Mouse (Mus musculus): Measurements from ENCODE around the gene Hist2h4.
"Not testable (repeated sequence)": the region's sequence is repeated elsewhere in the genome, so short reads cannot be mapped to it uniquely, and the experiment has no call there.

The Hist2h4 gene

DNA sequence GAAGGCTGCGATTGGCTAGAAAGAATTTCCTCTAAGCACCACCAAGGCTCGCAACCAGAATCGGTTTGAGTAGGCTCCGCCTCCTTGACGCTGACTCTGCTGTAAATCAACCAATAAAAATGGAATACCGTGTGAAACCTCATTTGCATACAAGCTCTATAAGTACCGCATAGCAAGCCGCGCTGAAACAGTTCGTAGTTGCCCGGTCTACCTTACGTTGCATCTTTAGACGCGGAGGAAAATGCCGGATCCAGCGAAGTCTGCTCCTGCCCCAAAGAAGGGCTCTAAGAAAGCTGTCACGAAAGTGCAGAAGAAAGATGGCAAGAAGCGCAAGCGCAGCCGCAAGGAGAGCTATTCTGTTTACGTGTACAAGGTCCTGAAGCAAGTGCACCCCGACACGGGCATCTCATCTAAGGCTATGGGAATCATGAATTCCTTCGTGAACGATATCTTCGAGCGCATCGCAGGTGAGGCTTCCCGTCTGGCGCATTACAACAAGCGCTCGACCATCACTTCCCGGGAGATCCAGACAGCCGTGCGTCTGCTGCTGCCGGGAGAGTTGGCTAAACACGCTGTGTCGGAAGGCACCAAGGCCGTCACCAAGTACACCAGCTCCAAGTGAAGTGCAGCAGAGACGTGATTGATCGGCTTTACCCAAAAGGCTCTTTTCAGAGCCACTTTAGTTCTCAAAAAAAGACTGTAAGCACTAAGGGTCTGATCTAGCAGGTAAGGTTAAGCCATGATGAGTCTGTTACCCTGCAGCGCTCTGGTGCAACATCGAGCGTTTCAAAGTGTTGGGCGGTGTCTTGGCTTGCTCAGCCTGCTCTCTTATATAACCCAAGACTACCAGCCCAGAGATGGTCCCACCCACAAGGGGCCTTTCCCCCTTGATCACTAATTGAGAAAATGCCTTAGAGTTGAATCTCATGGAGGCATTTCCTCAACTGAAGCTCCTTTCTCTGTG, 6.7 kb upstream of the Hist2h4 start, which contains the start of gene Hist2h2bb:
Hist2h2bb (plus strand) TSS at position 242 of the 964 bp plus-strand sequence.
- in situ Hi-C loops (cut with MboI; ENCODE audit: low sequenced_read_pairs) = no loop called here

DNA sequence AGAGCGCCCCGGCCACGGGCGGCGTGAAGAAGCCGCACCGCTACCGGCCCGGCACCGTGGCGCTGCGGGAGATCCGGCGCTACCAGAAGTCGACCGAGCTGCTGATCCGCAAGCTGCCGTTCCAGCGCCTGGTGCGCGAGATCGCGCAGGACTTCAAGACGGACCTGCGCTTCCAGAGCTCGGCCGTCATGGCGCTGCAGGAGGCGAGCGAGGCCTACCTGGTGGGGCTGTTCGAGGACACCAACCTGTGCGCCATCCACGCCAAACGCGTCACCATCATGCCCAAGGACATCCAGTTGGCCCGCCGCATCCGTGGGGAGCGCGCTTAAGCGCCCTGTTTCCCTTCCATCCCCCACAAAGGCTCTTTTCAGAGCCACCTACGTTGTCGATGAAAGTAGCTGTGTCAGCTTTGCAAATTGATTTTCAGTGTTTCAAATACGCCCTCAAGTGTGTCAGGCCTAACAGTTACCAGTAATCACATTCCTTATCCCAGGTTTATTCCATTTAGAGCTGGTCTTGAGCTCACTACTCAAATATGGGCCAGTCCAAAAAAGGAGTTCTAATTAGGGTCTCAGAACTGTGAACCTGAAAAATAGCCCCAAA, 5.8 kb upstream of the Hist2h4 start:
- in situ Hi-C loops (cut with MboI; ENCODE audit: low sequenced_read_pairs) = not testable (repeated sequence)

DNA sequence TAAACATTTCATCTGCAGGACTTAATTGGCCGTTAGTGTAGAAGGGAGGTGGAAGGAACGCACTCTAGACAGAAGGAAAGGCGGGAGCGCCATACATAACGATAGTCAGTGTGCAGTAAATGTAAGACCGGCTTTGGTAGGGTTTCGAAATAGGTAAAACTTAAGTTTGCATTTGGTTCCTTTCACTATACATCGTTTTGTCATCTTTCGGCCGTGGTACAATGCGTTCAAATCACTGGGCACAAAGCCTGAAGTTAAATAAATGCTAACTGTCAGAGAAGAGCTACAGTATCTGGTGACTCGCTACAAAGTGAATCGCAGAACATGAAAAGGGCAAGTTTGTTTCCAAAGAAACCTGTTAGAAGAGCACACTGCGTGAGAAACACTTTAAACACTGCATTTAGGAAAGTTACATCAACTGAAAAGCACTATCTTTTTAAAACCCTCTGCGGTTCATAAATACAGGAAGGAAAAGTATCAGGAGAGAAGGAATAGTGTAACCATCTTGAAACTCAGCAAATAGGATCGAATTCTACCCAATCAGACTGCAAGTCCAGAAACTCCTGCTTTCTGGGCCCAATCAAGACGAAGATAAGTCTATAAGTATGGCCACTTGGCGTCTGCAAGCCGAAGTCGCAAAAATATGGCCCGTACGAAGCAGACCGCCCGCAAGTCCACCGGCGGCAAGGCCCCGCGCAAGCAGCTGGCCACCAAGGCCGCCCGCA, 5.1 kb upstream of the Hist2h4 start, which contains the start of gene Hist2h3b:
Hist2h3b (plus strand) TSS at position 604 of the 725 bp plus-strand sequence.
- in situ Hi-C loops (cut with MboI; ENCODE audit: low sequenced_read_pairs) = no loop called here

DNA sequence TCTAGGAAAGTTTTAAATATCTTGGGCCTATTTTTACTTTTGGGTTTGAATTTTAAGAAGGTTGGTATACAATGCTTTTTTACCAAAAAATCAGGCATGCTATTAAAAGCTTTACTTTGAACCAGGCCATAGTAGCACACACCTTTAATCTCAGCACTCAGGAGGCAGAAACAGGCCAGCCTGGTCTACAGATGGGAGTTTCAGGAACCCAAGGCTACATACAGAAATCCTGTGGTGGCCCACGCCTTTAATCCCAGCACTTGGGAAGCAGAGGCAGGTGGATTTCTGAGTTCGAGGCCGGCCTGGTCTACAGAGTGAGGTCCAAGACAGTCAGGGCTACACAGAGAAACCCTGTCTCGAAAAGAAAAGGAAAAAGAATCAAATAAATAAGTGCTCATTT, 4.4 kb upstream of the Hist2h4 start:
- in situ Hi-C loops (cut with MboI; ENCODE audit: low sequenced_read_pairs) = no loop called here

DNA sequence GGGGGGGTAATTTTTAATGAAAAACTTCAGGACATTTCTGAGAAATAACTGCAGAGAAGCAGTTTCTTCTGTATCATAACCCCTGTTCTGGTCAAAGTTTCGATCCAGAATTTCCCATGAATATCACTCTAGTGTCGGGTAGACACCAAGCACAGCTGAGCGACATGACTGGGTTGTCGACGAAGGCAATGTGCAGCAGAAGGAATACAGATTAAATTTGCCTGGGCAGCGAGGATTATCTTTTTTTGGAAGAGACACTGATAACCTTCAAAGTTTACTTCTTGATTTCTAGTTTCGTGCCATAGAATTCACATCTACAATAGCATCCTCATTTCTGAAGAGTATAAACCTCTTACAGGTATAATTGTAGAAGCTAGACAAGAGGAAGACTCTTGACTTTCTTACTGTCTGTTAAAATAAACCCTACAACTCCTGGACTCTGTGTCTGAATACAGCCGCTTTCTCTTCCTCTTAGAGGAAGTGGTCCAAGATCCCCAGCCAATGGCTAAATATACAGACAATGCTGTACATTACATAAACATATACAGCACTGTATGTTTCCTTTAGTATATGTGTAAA, 3.1 kb upstream of the Hist2h4 start:
- in situ Hi-C loops (cut with MboI; ENCODE audit: low sequenced_read_pairs) = no loop called here

DNA sequence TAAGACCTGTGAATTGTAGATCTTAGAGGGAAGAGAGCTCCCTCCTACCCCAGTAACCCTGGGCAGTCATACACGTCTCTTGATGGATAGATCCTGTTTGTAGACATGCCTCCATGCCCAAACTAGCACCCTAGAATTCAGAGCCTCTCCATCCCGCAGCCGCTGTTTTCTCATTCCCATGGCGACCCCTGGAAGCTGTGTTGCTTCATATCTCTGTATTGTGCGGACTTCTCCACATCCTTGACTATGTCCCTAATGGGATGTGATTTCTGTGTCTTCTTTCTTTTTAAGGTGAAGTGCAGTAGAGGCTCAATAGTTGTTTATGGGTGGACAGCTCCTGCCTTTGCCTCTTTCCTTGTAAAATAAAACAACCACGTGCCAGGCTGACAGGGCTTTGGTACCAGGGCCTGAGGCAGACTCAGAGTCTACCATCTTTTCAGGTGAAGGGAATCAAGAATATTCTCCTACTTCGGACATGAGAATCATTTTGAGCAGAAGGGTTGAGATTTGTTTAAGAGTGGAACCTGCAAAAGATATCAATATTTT, 1.4 kb upstream of the Hist2h4 start:
- in situ Hi-C loops (cut with MboI; ENCODE audit: low sequenced_read_pairs) = no loop called here

DNA sequence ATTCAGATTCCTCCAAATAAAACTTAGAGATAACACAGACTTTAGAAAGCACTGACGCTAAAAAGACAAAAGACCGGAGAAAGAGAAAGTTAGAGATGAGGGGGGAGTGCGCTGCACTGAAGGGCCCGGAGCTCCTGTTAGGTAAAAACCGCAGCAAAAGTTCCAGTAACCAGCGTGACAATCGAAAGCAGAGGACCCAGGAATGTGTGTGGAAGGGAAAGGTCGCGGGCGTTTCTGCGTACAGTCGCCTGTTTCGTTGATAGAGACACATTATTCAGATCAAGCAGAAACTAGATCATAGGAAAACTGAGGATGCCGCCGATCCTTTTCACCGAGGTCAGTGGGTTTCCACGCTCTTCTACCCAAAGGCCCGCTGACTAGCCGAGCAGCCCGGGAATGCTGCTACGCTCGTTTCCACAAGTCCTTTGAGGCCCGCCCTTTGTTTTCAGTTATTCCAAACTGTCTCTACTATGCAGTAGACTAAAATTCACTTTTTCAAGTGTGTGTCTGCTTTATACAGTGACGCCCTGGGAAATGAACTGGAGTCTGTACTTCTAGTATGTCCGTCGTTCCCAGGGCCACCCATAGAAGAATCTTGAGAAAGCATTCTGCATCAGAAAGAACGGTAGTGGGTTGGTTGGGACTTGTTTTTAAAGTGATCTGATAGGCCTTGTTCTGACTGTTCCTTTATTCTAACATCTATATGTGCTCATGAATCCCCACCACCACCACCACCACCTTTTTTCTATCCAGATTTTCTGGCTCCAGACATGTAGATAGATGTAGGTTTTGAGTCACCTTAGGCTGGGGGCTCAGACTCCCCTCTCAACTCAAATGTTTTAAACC, 670 bp upstream of the Hist2h4 start:
- in situ Hi-C loops (cut with MboI; ENCODE audit: low sequenced_read_pairs) = no loop called here

DNA sequence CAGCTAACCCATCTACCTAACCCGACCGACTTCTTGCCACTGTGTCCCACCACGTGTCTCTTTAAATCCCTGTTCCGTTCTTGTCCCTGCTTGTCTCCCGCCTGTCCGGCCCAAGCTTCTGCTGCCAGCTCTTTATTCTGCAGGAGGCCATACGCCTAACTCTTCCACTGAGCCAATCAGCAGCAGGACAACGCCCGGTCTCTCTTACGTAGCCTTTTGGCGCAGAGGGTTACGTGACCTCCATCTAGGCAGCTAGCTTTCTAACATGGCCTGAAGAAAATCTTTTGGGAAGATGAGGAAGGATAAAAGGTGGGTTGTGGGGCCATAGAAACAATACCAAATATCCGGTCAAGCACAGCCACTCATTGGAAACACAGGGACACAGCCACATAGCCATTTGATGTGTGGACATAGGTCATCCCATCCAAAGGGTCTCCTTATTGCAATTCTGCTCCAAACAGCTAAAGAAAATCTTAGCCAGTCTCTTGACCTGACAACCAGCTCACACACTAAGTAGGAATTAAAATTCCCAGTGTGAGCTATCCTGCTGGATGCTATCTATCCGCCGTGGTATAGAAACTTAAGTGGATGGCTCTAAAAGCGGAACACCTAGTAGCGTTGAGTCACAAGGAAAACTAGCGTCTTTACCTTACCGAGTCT, 765 bp downstream of the Hist2h4 start:
- in situ Hi-C loops (cut with MboI; ENCODE audit: low sequenced_read_pairs) = no loop called here

DNA sequence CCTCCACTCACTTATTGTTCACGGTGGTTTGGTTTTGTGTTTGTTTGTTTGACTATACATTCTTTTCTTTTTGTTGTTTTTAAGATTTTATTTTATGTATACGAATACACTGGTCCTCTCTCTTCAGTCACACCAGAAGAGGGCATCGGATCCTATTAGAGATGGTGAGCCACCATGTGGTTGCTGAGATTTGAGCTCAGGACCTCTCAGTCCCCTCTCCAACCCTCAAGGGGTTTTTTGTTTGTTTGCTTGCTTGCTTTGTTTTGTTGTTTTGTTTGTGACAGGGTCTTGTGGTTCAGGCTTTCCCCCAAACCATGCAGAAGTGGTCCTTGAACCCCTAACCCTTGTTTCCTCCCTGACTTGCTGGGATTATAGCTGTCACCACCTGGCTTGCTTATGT, 1.5 kb downstream of the Hist2h4 start:
- in situ Hi-C loops (cut with MboI; ENCODE audit: low sequenced_read_pairs) = no loop called here

DNA sequence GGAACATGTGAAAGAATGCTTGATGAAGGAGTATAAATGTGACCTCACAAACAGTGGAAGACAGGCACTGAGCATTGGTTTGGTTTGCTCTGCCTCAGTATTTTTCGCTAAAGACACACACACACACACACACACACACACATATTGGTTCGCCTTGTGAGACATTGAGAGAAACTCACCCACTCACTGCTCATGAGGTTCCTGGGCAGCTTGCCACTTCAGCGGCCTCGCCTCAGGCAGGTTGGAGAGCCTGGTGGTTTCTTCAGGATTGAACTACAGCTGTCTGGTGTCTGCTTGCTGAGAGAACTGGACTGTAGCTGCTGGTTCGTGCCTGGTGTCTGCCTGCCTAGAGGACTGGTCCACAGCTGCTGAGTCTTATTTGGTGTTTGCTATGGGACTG, 2.9 kb downstream of the Hist2h4 start:
- in situ Hi-C loops (cut with MboI; ENCODE audit: low sequenced_read_pairs) = no loop called here

DNA sequence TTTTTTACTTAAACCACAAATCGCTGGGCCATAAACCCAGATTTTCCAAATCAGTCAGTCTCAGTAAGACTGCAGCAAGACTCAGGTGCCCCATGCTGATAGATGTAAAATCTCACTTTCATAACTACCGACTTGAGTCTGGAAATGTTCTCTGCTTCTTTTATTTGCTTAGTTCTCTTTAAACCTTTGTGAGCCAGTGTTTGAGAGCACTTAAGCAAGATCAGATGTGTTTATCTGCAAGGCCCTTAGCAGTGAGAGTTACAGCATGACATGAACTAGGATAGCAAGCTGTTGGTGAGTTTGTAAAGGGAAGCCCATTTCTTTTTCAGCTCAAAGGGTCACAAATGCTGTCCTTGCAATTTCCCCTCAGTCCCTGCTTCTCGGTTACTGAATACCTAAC, 5.9 kb downstream of the Hist2h4 start:
- in situ Hi-C loops (cut with MboI; ENCODE audit: low sequenced_read_pairs) = no loop called here

DNA sequence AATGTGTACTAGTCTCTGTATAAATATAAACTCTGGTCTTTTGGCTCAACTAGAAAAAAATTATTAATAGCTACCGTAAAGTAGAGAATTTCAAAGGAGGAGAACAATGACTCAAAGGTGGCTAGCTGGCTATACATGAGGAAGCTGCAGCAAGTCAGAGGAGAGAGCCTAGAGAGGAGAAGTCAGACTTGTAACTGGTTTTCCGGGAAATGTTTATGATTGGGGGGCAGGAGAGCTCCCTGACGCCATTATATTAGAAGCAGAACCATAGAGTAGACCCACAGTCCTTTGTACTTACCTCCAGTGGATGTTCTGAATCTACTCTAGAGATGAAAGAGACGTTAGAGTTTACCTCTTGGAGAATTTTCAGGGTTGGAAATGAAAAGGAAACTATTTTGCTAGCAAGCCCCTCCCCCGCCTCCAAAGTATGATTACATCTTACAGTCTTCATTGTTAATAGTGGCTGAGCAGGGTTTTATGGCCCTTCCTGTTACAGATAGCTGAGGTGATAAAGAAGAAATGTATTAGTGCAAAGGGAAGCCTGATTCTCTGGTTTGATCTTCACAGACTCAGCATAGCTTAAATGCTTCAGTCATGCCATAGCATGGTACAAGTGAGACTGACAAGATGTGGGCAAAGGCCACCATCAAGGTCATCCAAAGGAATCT, 7.1 kb downstream of the Hist2h4 start:
- in situ Hi-C loops (cut with MboI; ENCODE audit: low sequenced_read_pairs) = no loop called here

DNA sequence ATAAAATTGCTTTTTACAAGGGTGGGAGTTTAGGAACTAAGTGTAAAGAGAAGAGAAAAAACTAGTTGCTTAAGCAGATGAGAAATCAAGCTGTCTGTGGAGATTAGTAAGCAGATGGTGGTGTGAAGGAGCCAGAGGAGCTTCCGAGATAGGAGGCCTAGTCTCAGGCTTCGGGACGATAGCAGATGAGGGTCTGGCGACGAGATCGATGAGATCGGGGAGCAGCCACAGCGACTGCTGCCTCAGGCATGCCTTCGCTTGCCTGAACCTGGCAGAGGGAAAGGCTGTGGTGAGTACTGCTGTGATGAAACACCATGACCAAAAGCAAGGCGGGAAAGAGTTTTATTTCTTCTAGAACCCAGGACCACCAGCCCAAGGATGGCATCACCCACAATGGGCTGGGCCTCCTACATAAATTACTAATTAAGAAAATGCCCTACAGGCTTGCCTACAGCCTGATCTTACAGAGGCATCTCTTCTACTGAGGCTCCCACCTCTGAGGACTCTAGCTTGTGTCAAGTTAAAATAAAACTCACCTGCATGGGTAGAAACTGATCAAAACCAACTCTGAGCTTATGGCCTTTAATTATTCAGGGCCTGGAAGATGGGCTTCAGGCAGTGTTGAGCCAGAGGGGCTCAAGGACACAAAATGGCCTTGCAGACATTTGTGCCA, 8.3 kb downstream of the Hist2h4 start:
- in situ Hi-C loops (cut with MboI; ENCODE audit: low sequenced_read_pairs) = no loop called here

DNA sequence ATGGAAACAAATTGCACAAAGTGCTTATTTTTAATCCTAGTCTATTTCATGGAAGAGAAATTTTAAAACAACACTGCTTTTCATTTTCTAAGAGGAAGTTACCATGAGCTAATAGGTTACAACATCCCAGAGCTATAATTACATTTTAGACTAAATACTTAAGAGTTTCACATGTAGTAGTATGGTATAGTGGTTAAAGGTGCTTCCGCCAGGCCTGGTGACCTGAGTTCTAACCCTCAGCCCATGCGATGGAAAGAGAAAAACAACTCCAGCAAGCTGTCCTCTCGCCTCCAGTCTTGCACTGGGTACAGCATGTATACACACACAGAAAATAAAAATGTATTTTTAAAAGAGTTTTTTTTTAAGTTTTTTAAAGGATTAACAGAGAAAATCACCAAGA, 11.3 kb downstream of the Hist2h4 start:
- in situ Hi-C loops (cut with MboI; ENCODE audit: low sequenced_read_pairs) = no loop called here

DNA sequence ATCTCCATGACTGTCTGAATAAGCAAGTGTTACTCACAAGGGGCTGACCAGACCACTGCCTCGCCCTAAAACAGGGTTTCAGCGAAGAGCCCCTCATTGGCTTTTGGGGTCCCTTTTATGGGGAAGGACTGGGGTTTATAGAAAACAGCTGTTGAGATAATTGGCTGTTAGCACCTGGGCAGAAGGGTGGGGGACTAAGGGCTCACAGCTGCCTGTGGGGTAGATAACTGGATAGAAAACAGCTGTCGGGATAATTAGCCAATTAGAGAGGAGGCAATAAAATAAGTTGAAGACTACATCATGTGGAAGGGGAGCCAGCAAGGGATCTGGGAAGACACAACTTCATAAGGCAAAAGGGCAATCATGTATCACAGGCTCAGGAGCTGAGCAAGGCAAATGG, 12.2 kb downstream of the Hist2h4 start:
- in situ Hi-C loops (cut with MboI; ENCODE audit: low sequenced_read_pairs) = no loop called here

DNA sequence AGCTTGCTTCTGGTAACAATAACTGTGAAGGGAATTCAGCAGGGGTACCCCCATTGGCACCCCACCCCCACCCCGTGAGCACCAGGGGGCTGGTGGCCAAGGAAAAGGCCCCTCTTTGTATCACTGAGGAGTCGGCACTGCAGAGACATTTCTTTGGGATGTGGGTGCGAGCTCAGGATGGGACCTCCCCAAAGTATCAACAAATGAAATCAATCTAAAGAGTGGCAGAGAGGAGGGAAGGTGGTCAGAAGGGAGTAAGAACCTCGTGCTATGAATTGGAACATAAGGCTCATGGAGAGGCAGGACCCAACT, 14.1 kb downstream of the Hist2h4 start:
- in situ Hi-C loops (cut with MboI; ENCODE audit: low sequenced_read_pairs) = no loop called here

DNA sequence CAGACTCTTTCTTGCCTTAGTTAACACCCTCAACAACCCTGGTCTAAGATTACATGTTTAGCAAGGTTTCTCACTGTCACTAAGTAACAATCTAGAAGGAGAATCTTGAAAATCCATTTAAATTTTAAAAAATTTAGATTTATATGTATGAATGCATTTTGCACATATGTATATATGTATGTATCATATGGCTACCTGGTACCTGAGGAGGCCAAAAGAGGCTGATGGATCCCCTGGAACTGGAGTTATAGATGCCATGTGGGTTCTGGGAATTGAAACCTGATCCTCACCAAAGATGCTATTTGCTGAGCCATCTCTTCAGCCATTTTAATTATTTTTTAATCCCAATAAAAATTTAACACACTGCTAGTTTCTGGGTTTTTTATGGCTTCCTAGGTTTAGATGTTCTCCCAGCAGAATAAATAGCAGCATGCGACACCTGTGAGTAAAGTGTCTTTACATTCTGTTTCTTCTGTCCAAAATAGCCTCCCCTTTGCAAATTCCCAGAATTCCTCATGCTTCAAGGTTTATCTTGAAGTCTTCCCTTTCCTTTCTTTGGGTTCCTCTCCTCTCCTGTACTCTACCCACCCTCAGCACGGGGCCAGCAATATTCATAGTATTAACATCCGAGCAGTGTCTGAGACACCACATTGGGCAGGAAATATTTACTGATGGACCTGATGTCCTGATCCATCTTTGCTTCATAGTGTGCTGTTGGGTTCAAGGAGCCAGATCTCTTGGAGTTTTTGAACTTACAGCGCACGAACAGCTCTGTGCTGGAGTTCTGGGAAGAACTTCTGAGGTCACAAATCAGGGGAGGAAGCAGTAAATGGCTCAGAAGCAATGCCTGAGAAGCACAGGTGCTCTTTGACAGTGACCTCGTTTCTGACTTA, 14.7 kb downstream of the Hist2h4 start:
- in situ Hi-C loops (cut with MboI; ENCODE audit: low sequenced_read_pairs) = no loop called here

Data from CH12F3 (cell line).